Mouse (Mus musculus) T-helper 2 cell (primary cell): Measurements from ENCODE around the gene Zcchc7.

Source experiments
- in situ Hi-C: fragments of 300-600 bp; cut with MboI, MseI; formaldehyde crosslinking; loops from one replicate; pipeline ENCODE4 v1.15.1; 2025; ENCODE audit warnings: high pct_unique_total_duplicates

Zcchc7 gene

GRCm38 (mm10) chr4:44755553-44756133 lies at the start of gene Zcchc7:
Gene Zcchc7, plus strand, starts transcription at chr4:44755877.
- in situ Hi-C loops = no loop called here

GRCm38 (mm10) chr4:44705967-44706366 lies 49.7 kb upstream of the Zcchc7 start:
- in situ Hi-C loops = no loop called here

GRCm38 (mm10) chr4:44706865-44707264 lies 48.8 kb upstream of the Zcchc7 start:
- in situ Hi-C loops = no loop called here

GRCm38 (mm10) chr4:44708311-44708710 lies 47.4 kb upstream of the Zcchc7 start:
- in situ Hi-C loops = no loop called here

- in situ Hi-C loops = no loop called here
These were observed 46.5 kb upstream of the Zcchc7 start for GRCm38 (mm10) chr4:44709091-44709695.

- in situ Hi-C loops = no loop called here
These were observed 45.7 kb upstream of the Zcchc7 start, which contains the start of gene Pax5 for GRCm38 (mm10) chr4:44709740-44710700. Gene Pax5, minus strand, starts transcription at chr4:44710487.

GRCm38 (mm10) chr4:44710701-44711097 lies 45.0 kb upstream of the Zcchc7 start:
- in situ Hi-C loops = no loop called here

GRCm38 (mm10) chr4:44711136-44711900 lies 44.4 kb upstream of the Zcchc7 start:
- in situ Hi-C loops = no loop called here

- in situ Hi-C loops = no loop called here
These were observed 43.5 kb upstream of the Zcchc7 start for GRCm38 (mm10) chr4:44712051-44712700.

GRCm38 (mm10) chr4:44712786-44713553 lies 42.7 kb upstream of the Zcchc7 start:
- in situ Hi-C loops = no loop called here

- in situ Hi-C loops = no loop called here
These were observed 42.1 kb upstream of the Zcchc7 start for GRCm38 (mm10) chr4:44713554-44714051.

- in situ Hi-C loops = no loop called here
These were observed 41.5 kb upstream of the Zcchc7 start for GRCm38 (mm10) chr4:44714111-44714621.

- in situ Hi-C loops = no loop called here
These were observed 40.0 kb upstream of the Zcchc7 start for GRCm38 (mm10) chr4:44715621-44716160.

GRCm38 (mm10) chr4:44716391-44716790 lies 39.3 kb upstream of the Zcchc7 start:
- in situ Hi-C loops = no loop called here

- in situ Hi-C loops = no loop called here
These were observed 38.0 kb upstream of the Zcchc7 start for GRCm38 (mm10) chr4:44717676-44718075.

- in situ Hi-C loops = no loop called here
These were observed 35.6 kb upstream of the Zcchc7 start for GRCm38 (mm10) chr4:44720046-44720445.

GRCm38 (mm10) chr4:44721237-44721636 lies 34.4 kb upstream of the Zcchc7 start:
- in situ Hi-C loops = no loop called here

- in situ Hi-C loops = no loop called here
These were observed 15.2 kb upstream of the Zcchc7 start for GRCm38 (mm10) chr4:44740471-44740870.

GRCm38 (mm10) chr4:44756134-44756951 lies 666 bp downstream of the Zcchc7 start:
- in situ Hi-C loops = no loop called here
